Mouse (Mus musculus): ENCODE measurements around the gene Zfp277. TPM values are rescaled to one million over a fixed set of nuclear protein-coding genes. Genes with fewer than 3 reads are reported as not detected.

Zfp277 gene
- total and polyA plus RNA-seq, 2 experiments from 2014 or later, result 22.9 to 29.9 TPM

DNA sequence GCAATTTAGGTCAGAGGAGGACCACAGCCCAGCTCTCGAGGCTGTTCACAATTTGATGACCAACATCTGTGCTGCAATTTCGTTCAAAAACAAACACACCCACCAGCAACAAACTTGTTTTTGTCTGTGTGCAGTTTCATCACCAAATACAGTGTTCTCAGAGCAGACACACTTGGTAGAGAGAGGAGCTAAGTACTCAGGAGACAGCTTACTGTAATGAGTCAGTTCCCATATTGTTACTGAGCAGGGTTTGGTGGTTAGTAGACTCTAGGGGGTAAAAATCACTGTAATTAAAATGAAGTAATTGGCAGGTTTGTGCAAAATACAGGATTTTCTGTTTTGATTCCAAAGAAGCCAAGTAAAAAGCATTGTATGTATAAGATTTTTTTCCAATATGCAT, 28.0 kb upstream of the Zfp277 start:
- no peaks in the 10 kb centered on the region for H3K36me3 ChIP-seq (ENCODE audit: insufficient read depth, low read length)
- DNase-seq (ENCODE audit: low spot score), result no peak
- no peak overlapping the region for H3K27ac ChIP-seq (ENCODE audit: low read depth, low read length)
- H3K4me3 ChIP-seq (ENCODE audit: low read depth, low read length), result no peak overlapping the region
- H3K9me3 ChIP-seq (ENCODE audit: low read length), result no peaks in the 10 kb centered on the region
- 71% methylated on average over 2 of the region's 2 CpGs for WGBS
- H3K27me3 ChIP-seq (ENCODE audit: insufficient read depth, low read length), result no peaks in the 10 kb centered on the region
- no peak for TF ChIP-seq CTCF (IDR thresholded peaks at IDR 0.05)
- ATAC-seq (ENCODE audit: low FRiP score), result no peak
- H3K9ac ChIP-seq (replicated peaks; ENCODE audit: low read length, poor library complexity, severe bottlenecking), result no peak overlapping the region
- H3K4me1 ChIP-seq (ENCODE audit: insufficient read depth, low read length), result peaks cover 5% of the 10 kb centered on the region
- H3K4me2 ChIP-seq (ENCODE audit: low read depth, low read length, poor library complexity, severe bottlenecking), result no peak overlapping the region

GRCm38 (mm10) chr12:40471649-40472399, 26.1 kb upstream of the Zfp277 start:
- no peak overlapping the region for H3K9ac ChIP-seq (replicated peaks; ENCODE audit: low read length, poor library complexity, severe bottlenecking)
- H3K4me3 ChIP-seq (ENCODE audit: low read depth, low read length), result no peak overlapping the region
- H3K27me3 ChIP-seq (ENCODE audit: insufficient read depth, low read length), result no peaks in the 10 kb centered on the region
- ATAC-seq (ENCODE audit: low FRiP score), result no peak
- no peak for DNase-seq (ENCODE audit: low spot score)
- H3K9me3 ChIP-seq (ENCODE audit: low read length), result no peaks in the 10 kb centered on the region
- H3K4me1 ChIP-seq (ENCODE audit: insufficient read depth, low read length), result no peaks in the 10 kb centered on the region
- no peaks in the 10 kb centered on the region for H3K36me3 ChIP-seq (ENCODE audit: insufficient read depth, low read length)
- H3K4me2 ChIP-seq (ENCODE audit: low read depth, low read length, poor library complexity, severe bottlenecking), result peak overlapping the region; percentile 7; the same call in 1 of the 2 replicates
- 62% methylated on average over 11 of the region's 11 CpGs for WGBS
- 0 out of 2 replicates have a peak overlapping the region, but pooled peaks have one; percentile 3 for H3K27ac ChIP-seq (ENCODE audit: low read depth, low read length)
- TF ChIP-seq CTCF (IDR thresholded peaks at IDR 0.05), result no peak

- ATAC-seq (ENCODE audit: low FRiP score) (no peak), DNase-seq (ENCODE audit: low spot score) (no peak)
- no peak for TF ChIP-seq CTCF (IDR thresholded peaks at IDR 0.05)
- no peaks in the 10 kb centered on the region for H3K27me3 ChIP-seq (ENCODE audit: insufficient read depth, low read length)
- no peak overlapping the region for H3K9ac ChIP-seq (replicated peaks; ENCODE audit: low read length, poor library complexity, severe bottlenecking)
- no peak overlapping the region for H3K4me3 ChIP-seq (ENCODE audit: low read depth, low read length)
- 76% methylated on average over 5 of the region's 5 CpGs for WGBS
- no peaks in the 10 kb centered on the region for H3K9me3 ChIP-seq (ENCODE audit: low read length)
- 0 out of 2 replicates have a peak, but pooled peaks cover 6% of the 10 kb centered on the region for H3K4me1 ChIP-seq (ENCODE audit: insufficient read depth, low read length)
- H3K36me3 ChIP-seq (ENCODE audit: insufficient read depth, low read length), result no peaks in the 10 kb centered on the region
- H3K4me2 ChIP-seq (ENCODE audit: low read depth, low read length, poor library complexity, severe bottlenecking), result no peak overlapping the region
- no peak overlapping the region for H3K27ac ChIP-seq (ENCODE audit: low read depth, low read length)
Observed at GRCm38 (mm10) chr12:40469009-40469408, 23.3 kb upstream of the Zfp277 start.

GRCm38 (mm10) chr12:40468235-40468634, 22.5 kb upstream of the Zfp277 start:
- Histone ChIP-seq H3K4me3 (ENCODE audit: low read depth, low read length) (no peak overlapping the region), H3K27me3 (ENCODE audit: insufficient read depth, low read length) (no peaks in the 10 kb centered on the region), H3K9ac (replicated peaks; ENCODE audit: low read length, poor library complexity, severe bottlenecking) (no peak overlapping the region), H3K27ac (ENCODE audit: low read depth, low read length) (no peak overlapping the region), H3K4me2 (ENCODE audit: low read depth, low read length, poor library complexity, severe bottlenecking) (no peak overlapping the region), H3K36me3 (ENCODE audit: insufficient read depth, low read length) (no peaks in the 10 kb centered on the region), H3K9me3 (ENCODE audit: low read length) (no peaks in the 10 kb centered on the region), H3K4me1 (ENCODE audit: insufficient read depth, low read length) (0 out of 2 replicates have a peak, but pooled peaks cover 6% of the 10 kb centered on the region)
- no peak for TF ChIP-seq CTCF (IDR thresholded peaks at IDR 0.05)
- ATAC-seq (ENCODE audit: low FRiP score) (peak; percentile 28; the same call in 1 of the 2 replicates), DNase-seq (ENCODE audit: low spot score) (peak; percentile 64)
- 83% methylated on average over 4 of the region's 4 CpGs for WGBS

DNA sequence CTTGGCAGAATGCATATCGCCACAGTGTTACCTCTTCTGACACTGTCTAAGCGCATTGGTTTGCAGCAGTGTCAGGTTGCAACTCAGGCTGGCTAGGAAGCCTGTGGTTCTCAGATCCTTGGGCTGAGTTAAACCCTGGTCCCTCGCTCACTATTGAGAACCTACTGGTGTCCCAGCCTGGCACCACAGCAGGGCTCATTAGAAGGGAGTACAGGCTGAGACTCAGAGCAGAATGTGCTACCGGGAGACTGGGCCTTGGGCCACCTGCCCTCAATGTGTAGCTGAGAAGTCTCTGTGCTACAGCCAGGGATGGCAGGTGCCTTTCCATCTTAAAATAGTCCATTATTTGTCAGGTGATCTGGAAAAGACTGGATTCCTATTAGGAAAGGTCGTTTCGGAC, 18.6 kb upstream of the Zfp277 start:
- Histone ChIP-seq H3K4me3 (ENCODE audit: low read depth, low read length) (no peak overlapping the region), H3K36me3 (ENCODE audit: insufficient read depth, low read length) (no peaks in the 10 kb centered on the region), H3K9ac (replicated peaks; ENCODE audit: low read length, poor library complexity, severe bottlenecking) (no peak overlapping the region), H3K4me1 (ENCODE audit: insufficient read depth, low read length) (peaks cover 12% of the 10 kb centered on the region; the same call in 1 of the 2 replicates), H3K27ac (ENCODE audit: low read depth, low read length) (no peak overlapping the region; the same call in 1 of the 2 replicates), H3K9me3 (ENCODE audit: low read length) (no peaks in the 10 kb centered on the region), H3K4me2 (ENCODE audit: low read depth, low read length, poor library complexity, severe bottlenecking) (no peak overlapping the region), H3K27me3 (ENCODE audit: insufficient read depth, low read length) (no peaks in the 10 kb centered on the region)
- 67% methylated on average over 6 of the region's 6 CpGs for WGBS
- TF ChIP-seq CTCF (IDR thresholded peaks at IDR 0.05), result no peak
- ATAC-seq (ENCODE audit: low FRiP score) (peak; percentile 49; the same call in 1 of the 2 replicates), DNase-seq (ENCODE audit: low spot score) (no peak)

DNA sequence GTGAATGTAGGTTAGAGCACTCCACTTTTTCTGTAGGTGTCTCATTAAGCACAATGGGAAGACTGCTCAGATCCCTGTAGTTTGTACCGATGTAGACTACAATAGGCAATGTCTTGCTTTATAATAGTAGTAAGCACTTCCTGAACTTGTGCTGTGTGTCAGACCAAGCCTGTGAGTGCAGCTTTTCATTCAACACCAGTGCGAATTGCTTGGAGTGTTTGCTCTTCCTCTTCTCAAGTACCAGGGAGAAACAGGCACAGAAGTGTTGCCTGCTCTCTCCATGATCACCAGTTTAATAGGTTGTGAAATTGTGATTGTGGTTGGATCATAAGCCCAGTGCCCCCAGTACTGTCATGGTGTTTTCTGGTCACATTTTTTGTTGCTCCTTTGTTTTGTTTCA, 18.1 kb upstream of the Zfp277 start:
- H3K4me2 ChIP-seq (ENCODE audit: low read depth, low read length, poor library complexity, severe bottlenecking), result no peak overlapping the region
- WGBS, result 71% methylated on average over 2 of the region's 2 CpGs
- no peak overlapping the region for H3K9ac ChIP-seq (replicated peaks; ENCODE audit: low read length, poor library complexity, severe bottlenecking)
- no peak overlapping the region for H3K4me3 ChIP-seq (ENCODE audit: low read depth, low read length)
- ATAC-seq (ENCODE audit: low FRiP score), result no peak
- H3K4me1 ChIP-seq (ENCODE audit: insufficient read depth, low read length), result peaks cover 17% of the 10 kb centered on the region; the same call in 1 of the 2 replicates
- no peak overlapping the region for H3K27ac ChIP-seq (ENCODE audit: low read depth, low read length)
- no peak for DNase-seq (ENCODE audit: low spot score)
- TF ChIP-seq CTCF (IDR thresholded peaks at IDR 0.05), result no peak
- H3K36me3 ChIP-seq (ENCODE audit: insufficient read depth, low read length), result no peaks in the 10 kb centered on the region
- no peaks in the 10 kb centered on the region for H3K9me3 ChIP-seq (ENCODE audit: low read length)
- H3K27me3 ChIP-seq (ENCODE audit: insufficient read depth, low read length), result no peaks in the 10 kb centered on the region
